Mouse (Mus musculus): ENCODE results near the gene Pou4f2. TPM values are rescaled to one million over a fixed set of nuclear protein-coding genes. Genes with fewer than 3 reads are reported as not detected.

Pou4f2 gene
- not detected in 2 replicates for polyA plus RNA-seq (2012; rRNA removed; ENCODE audit: low replicate concordance)

DNA sequence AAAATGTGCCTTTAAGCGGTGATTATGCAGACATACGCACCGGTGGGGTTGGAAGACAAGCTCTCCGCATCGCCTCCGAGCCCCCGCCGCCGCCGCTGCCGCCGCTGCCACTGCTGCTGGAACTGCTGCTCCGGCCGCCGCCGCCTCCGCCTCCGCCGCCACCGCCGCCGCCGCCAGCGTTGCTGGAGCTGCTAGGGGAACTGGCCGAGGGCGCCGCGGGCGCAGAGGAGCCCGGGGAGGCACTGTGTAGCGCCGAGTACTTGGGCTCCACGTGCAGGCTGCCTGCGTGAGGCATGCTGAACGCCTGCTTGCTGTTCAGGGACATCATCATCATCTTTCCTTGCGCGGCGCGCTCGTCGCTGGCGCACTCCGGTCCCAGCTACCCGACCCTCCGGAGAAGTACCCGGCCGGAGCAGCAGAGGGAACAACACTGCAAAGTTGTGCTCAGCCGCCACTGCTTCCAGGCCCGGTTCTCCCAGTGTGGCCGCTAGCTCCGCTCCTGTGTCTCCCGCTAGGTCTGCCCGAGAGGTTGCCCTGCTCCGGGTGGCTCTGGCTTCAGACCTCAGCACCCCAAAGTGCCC, at the start of gene Pou4f2:
Gene Pou4f2 (minus strand): TSS at position 575 of the 581 bp plus-strand sequence.

Other genes starting within 250 kb of the Pou4f2 start
- not detected in 2 replicates for gene Ttc29, start 223.3 kb downstream of the Pou4f2 start, polyA plus RNA-seq (2012; rRNA removed; ENCODE audit: low replicate concordance)
- gene Rbmxl1, start 72.3 kb upstream of the Pou4f2 start, polyA plus RNA-seq (2012; rRNA removed; ENCODE audit: low replicate concordance) = 13.2 and 18.9 TPM in 2 replicates
- gene Slc10a7, start 72.7 kb upstream of the Pou4f2 start, polyA plus RNA-seq (2012; rRNA removed; ENCODE audit: low replicate concordance) = 9.0 and 26.6 TPM in 2 replicates

Measured in mammary gland, adult 2 months (tissue).